Mouse (Mus musculus) liver, embryonic 14.5 days (tissue): ENCODE results near the gene Smad3. TPM values are rescaled to one million over a fixed set of nuclear protein-coding genes. Genes with fewer than 3 reads are reported as not detected.

Experiments used
- ATAC-seq: fragments of 200-750 bp; cut with Nextera tagmentation; 2 replicates; pipeline ENCODE4 v1.8.0; 2017; ENCODE audit warnings: moderate number of reproducible peaks, mild to moderate bottlenecking, moderate library complexity; ENCODE audit not compliant: insufficient read depth
- DNase-seq, 3 experiments: peaks; one replicate each; pipeline ENCODE4 v3.0.0-alpha.2; 2012 to 2013; ENCODE audit warnings: low read depth in 3 of 3, low spot score in 3 of 3
- H3K27ac ChIP-seq: fragments of 300-500 bp; sonication (generic); 2 replicates; pipeline ENCODE4 v1.5.1; 2014; ENCODE audit warnings: moderate library complexity, mild to moderate bottlenecking, control low read depth, inconsistent platforms
- H3K27me3 ChIP-seq: fragments of 300-500 bp; sonication (generic); 2 replicates; pipeline ENCODE4 v1.6.1; 2014; ENCODE audit warnings: mild to moderate bottlenecking, low read length, moderate library complexity; ENCODE audit not compliant: control insufficient read depth, insufficient read depth
- H3K36me3 ChIP-seq: fragments of 300-500 bp; sonication (generic); replicated peaks from 2 replicates; pipeline ENCODE4 v1.6.1; 2014; ENCODE audit warnings: low read depth; ENCODE audit not compliant: control insufficient read depth, insufficient read depth
- H3K4me1 ChIP-seq, 2 experiments: fragments of 200-500 bp in 1 of 2; fragments of 300-500 bp in 1 of 2; sonication (generic) in 1 of 2; replicated peaks; 2 replicates each; pipeline ENCODE4 v1.6.1; 2012 to 2014; ENCODE audit warnings: antibody characterized with exemption in 1 of 2, inconsistent platforms in 1 of 2, low read length in 1 of 2; ENCODE audit not compliant: control insufficient read depth in 2 of 2, insufficient read depth in 2 of 2
- H3K4me2 ChIP-seq: fragments of 300-500 bp; sonication (generic); 2 replicates; pipeline ENCODE4 v1.6.1; 2014; ENCODE audit warnings: low read depth, mild to moderate bottlenecking, control low read depth, moderate library complexity
- H3K4me3 ChIP-seq, 2 experiments: fragments of 200-500 bp in 1 of 2; fragments of 300-500 bp in 1 of 2; sonication (generic) in 1 of 2; 2 replicates each; pipeline ENCODE4 v1.5.1; 2012 to 2014; ENCODE audit warnings: low read depth in 2 of 2, low read length in 2 of 2, mild to moderate bottlenecking in 2 of 2, control low read depth in 1 of 2, inconsistent platforms in 1 of 2, moderate library complexity in 1 of 2; ENCODE audit not compliant: insufficient read depth in 1 of 2
- H3K9ac ChIP-seq: fragments of 300-500 bp; sonication (generic); replicated peaks from 2 replicates; pipeline ENCODE4 v1.6.1; 2014; ENCODE audit warnings: mild to moderate bottlenecking, control low read depth, moderate library complexity
- H3K9me3 ChIP-seq: fragments of 300-500 bp; sonication (generic); 2 replicates; pipeline ENCODE4 v1.6.1; 2016; ENCODE audit warnings: low read length, mixed read lengths; ENCODE audit not compliant: control insufficient read depth
- CTCF ChIP-seq: IDR thresholded peaks from 2 replicates; pipeline ENCODE4 v1.5.1; 2016; ENCODE audit warnings: antibody characterized with exemption, low read depth, control low read depth
- EP300 ChIP-seq: IDR thresholded peaks from 2 replicates; pipeline ENCODE4 v1.6.1; 2016; ENCODE audit warnings: antibody characterized with exemption, low read depth
- WGBS: fragments of 180-500 bp; shearing (Covaris S2); extraction: QIAGEN DNeasy Blood & Tissue Kit; methylation state at CpG from one replicate; pipeline ENCODE4 v1.1.7; 2014; ENCODE audit not compliant: insufficient replicate concordance; 5-methylcytosine and 5-hydroxymethylcytosine counted together
- polyA plus RNA-seq, 2 experiments: library from polyadenylated mRNA; depleted of rRNA in 1 of 2; stranded (reverse) in 1 of 2; unstranded in 1 of 2; fragments of >200 nt; fragmentation: Nextera tagmentation in 1 of 2; extraction: Ambion mirVana in 1 of 2; gene quantifications; 2 replicates each; pipeline versions ENCODE4 v1.2.1 to v1.2.3; 2012 to 2014

The Smad3 gene
- polyA plus RNA-seq, 2 experiments: 1.7 to 3.2 TPM

DNA sequence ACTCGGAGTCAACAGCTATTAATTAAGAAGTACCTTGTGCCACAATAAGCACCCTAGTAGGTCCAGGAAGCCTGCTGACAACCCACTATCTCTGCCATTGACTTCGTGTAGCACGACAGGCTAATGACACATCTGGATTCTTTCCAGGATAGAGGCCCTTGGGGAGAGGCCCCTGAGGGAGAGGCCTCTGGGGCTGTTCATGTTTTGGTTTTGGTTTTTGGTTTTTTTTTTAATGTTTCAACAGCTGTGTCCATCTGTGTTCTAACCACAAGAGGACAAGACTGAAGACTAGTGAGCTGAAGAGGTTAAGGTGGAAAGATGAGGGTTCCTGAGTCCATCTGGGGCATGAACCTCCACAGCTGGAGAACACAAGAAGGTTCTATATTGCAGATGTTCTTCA, 15.5 kb downstream of the Smad3 start:
- TF ChIP-seq EP300 (no peak), CTCF (no peak)
- H3K9ac ChIP-seq: no peak overlapping the region
- H3K4me2 ChIP-seq: peak overlapping the region; percentile 22; the same call in 1 of the 2 replicates
- H3K9me3 ChIP-seq: no peaks in the 10 kb centered on the region
- no peak overlapping the region for H3K4me3 ChIP-seq
- WGBS: 19% methylated on average over 3 of the region's 3 CpGs
- ATAC-seq: no peak
- no peak for DNase-seq
- H3K36me3 ChIP-seq: no peaks in the 10 kb centered on the region
- H3K27ac ChIP-seq: no peak overlapping the region
- peaks cover 49 to 78% of the 10 kb centered on the region in 2 experiments for H3K4me1 ChIP-seq
- H3K27me3 ChIP-seq: no peaks in the 10 kb centered on the region

DNA sequence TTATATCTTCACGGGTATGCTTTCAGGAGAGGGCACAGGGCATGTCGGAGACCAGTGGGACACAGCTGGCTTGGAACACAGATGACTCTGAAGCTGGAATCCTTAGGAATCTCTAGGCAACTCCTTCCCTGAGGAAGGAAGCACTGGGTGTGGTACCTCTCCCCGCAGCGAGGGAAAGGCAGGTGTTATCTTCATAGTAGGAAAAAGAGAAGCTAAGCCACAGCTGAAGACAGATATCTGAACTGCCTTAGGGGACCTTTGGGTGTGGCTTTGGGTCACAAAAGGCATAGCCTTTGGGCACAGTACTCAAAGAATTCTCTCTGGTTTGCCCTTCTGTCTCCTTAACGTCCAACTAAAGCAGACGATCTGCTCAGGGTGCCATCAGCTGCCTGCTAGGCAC, 16.0 kb downstream of the Smad3 start:
- no peak overlapping the region for H3K9ac ChIP-seq
- no peak overlapping the region for H3K4me3 ChIP-seq
- H3K27ac ChIP-seq: no peak overlapping the region
- 29% methylated on average over 6 of the region's 6 CpGs for WGBS
- 0 out of 2 replicates have a peak, but pooled peaks have one; percentile 6 for TF ChIP-seq CTCF
- no peak for TF ChIP-seq EP300
- ATAC-seq: peak; percentile 44; the same call in 1 of the 2 replicates
- H3K4me2 ChIP-seq: peak overlapping the region; percentile 22; the same call in 1 of the 2 replicates
- peaks cover 48 to 77% of the 10 kb centered on the region in 2 experiments for H3K4me1 ChIP-seq
- H3K9me3 ChIP-seq: no peaks in the 10 kb centered on the region
- no peaks in the 10 kb centered on the region for H3K36me3 ChIP-seq
- DNase-seq: no peak
- no peaks in the 10 kb centered on the region for H3K27me3 ChIP-seq

DNA sequence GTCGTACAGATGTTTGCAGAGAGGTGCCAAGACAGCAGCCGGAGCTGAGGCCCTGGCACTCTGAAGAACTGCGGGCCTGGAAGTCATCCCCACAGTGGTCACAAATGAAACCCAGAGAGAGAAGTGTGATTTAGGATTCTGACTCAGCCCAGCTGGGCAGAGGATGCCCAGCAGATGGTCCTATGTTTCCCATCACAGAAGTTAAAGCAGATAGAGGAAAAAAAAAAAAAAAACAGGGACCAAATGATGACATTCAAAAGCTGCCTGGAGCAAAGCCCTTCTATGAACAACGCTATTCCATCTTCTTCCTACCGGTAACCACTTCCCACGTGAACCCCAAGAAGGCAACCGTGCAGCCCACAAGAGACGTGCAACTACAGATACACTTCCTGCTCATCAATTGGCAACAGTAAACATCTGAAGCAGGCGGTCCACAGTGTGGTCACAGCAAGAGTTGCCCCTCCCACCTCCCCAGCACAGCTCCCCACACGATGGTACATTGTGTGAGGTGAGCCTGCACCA, 17.4 kb downstream of the Smad3 start:
- ATAC-seq: no peak
- H3K9ac ChIP-seq: no peak overlapping the region
- no peaks in the 10 kb centered on the region for H3K36me3 ChIP-seq
- DNase-seq: no peak
- WGBS: 45% methylated on average over 10 of the region's 10 CpGs
- H3K4me3 ChIP-seq: no peak overlapping the region
- TF ChIP-seq CTCF (no peak), EP300 (no peak)
- H3K9me3 ChIP-seq: no peaks in the 10 kb centered on the region
- no peaks in the 10 kb centered on the region for H3K27me3 ChIP-seq
- no peak overlapping the region for H3K27ac ChIP-seq
- no peak overlapping the region for H3K4me2 ChIP-seq
- H3K4me1 ChIP-seq: peaks cover 37 to 73% of the 10 kb centered on the region in 2 experiments

DNA sequence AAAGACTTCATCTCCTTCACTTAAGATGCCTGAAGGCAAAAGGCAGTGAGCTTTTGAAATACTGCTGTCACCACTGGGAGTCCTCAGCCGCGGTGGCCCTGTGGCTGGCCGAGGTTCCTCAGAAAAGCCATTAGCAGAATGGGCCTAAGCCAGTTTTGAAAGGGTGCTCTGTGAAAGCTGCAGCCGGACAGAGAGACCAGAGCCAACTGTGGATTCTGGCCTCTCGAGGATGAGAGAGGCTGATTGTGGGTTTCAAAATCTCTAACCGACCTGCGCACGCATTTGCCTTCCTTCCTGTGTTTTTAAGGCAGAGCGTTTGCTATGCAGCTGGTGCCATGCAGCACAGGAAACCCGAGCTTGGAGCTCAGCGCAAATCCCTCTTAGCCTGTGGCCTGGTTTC, 19.0 kb downstream of the Smad3 start:
- WGBS: 33% methylated on average over 11 of the region's 11 CpGs
- H3K36me3 ChIP-seq: no peaks in the 10 kb centered on the region
- DNase-seq (no peak), ATAC-seq (no peak)
- H3K27me3 ChIP-seq: no peaks in the 10 kb centered on the region
- TF ChIP-seq CTCF: no peak
- no peak for TF ChIP-seq EP300
- H3K4me3 ChIP-seq: no peak overlapping the region
- H3K4me2 ChIP-seq: no peak overlapping the region
- no peak overlapping the region for H3K9ac ChIP-seq
- no peaks in the 10 kb centered on the region for H3K9me3 ChIP-seq
- no peak overlapping the region for H3K27ac ChIP-seq
- H3K4me1 ChIP-seq: peaks cover 24 to 62% of the 10 kb centered on the region in 2 experiments

DNA sequence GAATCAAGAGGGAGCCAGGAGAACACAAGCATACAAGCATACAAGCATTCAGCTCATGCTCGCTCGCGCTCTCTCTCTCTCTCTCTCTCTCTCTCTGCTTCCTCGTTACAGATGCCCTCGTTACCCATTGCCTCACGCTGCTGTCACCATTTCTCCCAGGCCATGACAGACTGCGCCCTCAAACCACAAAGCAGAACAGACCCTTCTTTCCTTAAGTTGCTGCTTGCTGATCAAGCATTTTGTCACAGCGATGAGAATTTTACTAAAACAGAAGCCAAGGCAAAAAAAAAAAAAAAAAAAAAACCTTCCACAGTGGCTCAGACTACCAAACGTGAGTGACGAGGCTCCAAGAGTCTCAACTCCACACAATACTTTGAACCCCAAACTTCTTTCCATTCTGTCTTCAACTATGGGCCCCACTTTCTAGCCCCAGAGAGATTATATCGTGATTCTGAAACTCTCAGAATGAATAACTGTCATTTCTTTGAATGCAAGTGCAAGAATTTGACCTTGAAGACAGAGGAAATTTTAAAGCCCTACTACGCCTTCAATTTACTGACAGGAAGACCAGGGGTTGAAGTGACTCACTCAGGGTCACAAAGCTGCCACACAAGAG, 19.6 kb downstream of the Smad3 start:
- ATAC-seq (no peak), DNase-seq (no peak)
- no peak overlapping the region for H3K4me2 ChIP-seq
- H3K4me1 ChIP-seq: peaks cover 20 to 56% of the 10 kb centered on the region in 2 experiments
- H3K4me3 ChIP-seq: no peak overlapping the region
- WGBS: 40% methylated on average over 12 of the region's 12 CpGs
- H3K27me3 ChIP-seq: no peaks in the 10 kb centered on the region
- TF ChIP-seq EP300 (no peak), CTCF (no peak)
- H3K9me3 ChIP-seq: no peaks in the 10 kb centered on the region
- H3K9ac ChIP-seq: no peak overlapping the region
- no peak overlapping the region for H3K27ac ChIP-seq
- no peaks in the 10 kb centered on the region for H3K36me3 ChIP-seq
